Comparison of ENCODE assay signal across 11 mouse cellular contexts in the genomic region with DNA sequence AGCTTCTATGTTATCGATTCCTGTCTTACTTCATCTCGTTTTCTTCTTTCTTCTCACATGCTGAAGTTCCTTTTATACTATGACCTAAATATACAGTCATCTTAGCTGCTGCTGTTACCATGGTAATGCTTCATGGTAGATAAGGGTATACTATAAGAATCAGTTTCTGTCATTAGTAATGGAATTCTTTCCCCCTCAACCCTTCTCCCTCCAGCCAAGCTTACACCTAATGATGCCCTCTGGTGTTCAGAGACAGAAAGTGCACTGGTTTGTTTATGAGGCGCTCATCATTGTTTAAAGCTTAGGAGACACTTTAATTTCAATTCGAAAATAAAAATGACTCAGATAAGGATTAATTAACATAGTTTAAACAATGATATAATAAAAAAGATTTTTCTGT. TPM values are rescaled to one million over a fixed set of nuclear protein-coding genes. Genes with fewer than 3 reads are reported as not detected.
DNase-seq lines count a peak whose midpoint lies in the region; ATAC-seq and TF ChIP-seq lines count a peak whose summit lies in the region.
"Had no signal": no experiment of that assay in that cellular context is flagged by ENCODE, and none has a peak within 500 bp of the region (broad histone marks: within the 10 kb centered on the region; RNA-seq: fewer than 3 reads in every experiment).

No protein-coding gene starts in this region.

- no peak overlapping the region for H3K27ac ChIP-seq in kidney, adult 2 months (ENCODE audit: insufficient read depth, low read depth, low read length)
- H3K27ac ChIP-seq in embryonic facial prominence, embryonic 14.5 days (replicated peaks; ENCODE audit: low read depth, low read length): no peak overlapping the region

- no peak overlapping the region for H3K4me2 ChIP-seq in embryonic facial prominence, embryonic 14.5 days (ENCODE audit: low read depth, low read length)

- H3K4me1 ChIP-seq in kidney, adult 2 months (ENCODE audit: control insufficient read depth, insufficient read depth, low read length): no peaks in the 10 kb centered on the region
- H3K4me1 ChIP-seq in embryonic facial prominence, embryonic 14.5 days (ENCODE audit: control insufficient read depth, insufficient read depth, low read length): peaks cover 8% of the 10 kb centered on the region; the same call in 1 of the 2 replicates

- peak; percentile 14 for DNase-seq in cerebellum, adult 9-10 months
- no peak for DNase-seq in cerebellum, adult 11 months
- no peak for DNase-seq in kidney, adult 2 months
- DNase-seq in kidney, postnatal 14 days: no peak
- DNase-seq in ES-CJ7 (ENCODE audit: low read depth, low spot score): peak; percentile 19
- peak; percentile 22 for DNase-seq in embryonic facial prominence, embryonic 14.5 days (ENCODE audit: low spot score)
- no peak for DNase-seq in ovary, adult 18-20 months (ENCODE audit: low spot score)
- DNase-seq in right cerebral cortex, postnatal 14 days: no peak
- DNase-seq: B cell, adult 2 months; heart, postnatal 36 days; lung, adult 18-20 months had no signal

- 0 out of 2 replicates have a peak, but pooled peaks have one; percentile 9 for TF ChIP-seq CTCF in kidney, adult 2 months (conservative IDR thresholded peaks at IDR 0.05; ENCODE audit: insufficient read depth, insufficient read length, low read depth, low read length)

- no peaks in the 10 kb centered on the region for H3K9me3 ChIP-seq in embryonic facial prominence, embryonic 14.5 days (ENCODE audit: control insufficient read depth, low read length)

- no peak for TF ChIP-seq POLR2A in kidney, adult 2 months (IDR thresholded peaks at IDR 0.05; ENCODE audit: low read depth, low read length)

- 67% methylated on average over 4 of the region's 4 CpGs for WGBS in kidney, adult 2 months
- WGBS in embryonic facial prominence, embryonic 14.5 days: 59% methylated on average over 4 of the region's 4 CpGs

- no peak overlapping the region for H3K4me3 ChIP-seq in kidney, adult 2 months (ENCODE audit: insufficient read depth, low read depth, low read length)
- no peak overlapping the region for H3K4me3 ChIP-seq in embryonic facial prominence, embryonic 14.5 days (ENCODE audit: low read depth, low read length)

- H3K36me3 ChIP-seq in kidney, adult 2 months (ENCODE audit: control insufficient read depth, insufficient read depth, low read length): no peaks in the 10 kb centered on the region
- no peaks in the 10 kb centered on the region for H3K36me3 ChIP-seq in embryonic facial prominence, embryonic 14.5 days (ENCODE audit: control insufficient read depth, insufficient read depth, low read length)

- no peaks in the 10 kb centered on the region for H3K27me3 ChIP-seq in kidney, adult 2 months (replicated peaks; ENCODE audit: control insufficient read depth, insufficient read depth, low read length)
- H3K27me3 ChIP-seq in embryonic facial prominence, embryonic 14.5 days (replicated peaks; ENCODE audit: control insufficient read depth, insufficient read depth, low read length): peaks cover 13% of the 10 kb centered on the region

- no peak overlapping the region for H3K9ac ChIP-seq in embryonic facial prominence, embryonic 14.5 days (ENCODE audit: low read depth, low read length)

- no peak for ATAC-seq in embryonic facial prominence, embryonic 14.5 days (ENCODE audit: low read depth)

RNA-seq across cellular contexts. Expression of gene Chrm2, which starts 5.8 kb away (rescaled TPM):
- 0.01 and 0.06 TPM in 2 replicates for polyA plus RNA-seq in kidney, adult 2 months (2012; rRNA removed)
- 1.4 and 1.8 TPM in 2 replicates for polyA plus RNA-seq in embryonic facial prominence, embryonic 14.5 days (2014; fragmentation: Nextera tagmentation; extraction: Ambion mirVana)

Comparison
In these comparisons a context has a peak if more than half of its experiments do, and no peak if none do; other contexts are left out.
1. DNase-seq: peak in cerebellum, adult 9-10 months (single experiment), ES-CJ7 (single experiment) and embryonic facial prominence, embryonic 14.5 days (single experiment); none in cerebellum, adult 11 months (single experiment), kidney, adult 2 months (single experiment), kidney, postnatal 14 days (single experiment), ovary, adult 18-20 months (single experiment) and right cerebral cortex, postnatal 14 days (single experiment).